Comparison of ENCODE assay signal across 23 mouse cellular contexts in the genomic region with DNA sequence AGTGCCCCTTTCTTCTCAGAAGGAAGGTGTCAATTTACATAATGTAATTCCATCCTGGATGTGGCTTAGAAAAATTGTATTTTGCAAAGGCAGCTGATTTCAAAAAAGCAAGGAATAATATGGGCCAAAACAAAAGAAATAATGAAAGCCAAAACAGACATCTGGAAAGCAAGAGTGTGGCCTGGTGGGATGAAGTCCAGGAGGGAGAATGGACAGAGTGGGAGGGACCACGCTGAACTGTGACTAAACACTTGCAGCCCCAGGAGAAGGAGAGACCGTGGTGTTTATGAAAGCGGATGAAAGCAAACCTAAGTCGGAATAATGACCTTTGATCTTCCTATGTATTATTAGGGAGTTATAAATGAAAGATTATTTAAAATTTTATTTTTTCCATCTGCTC. TPM values are rescaled to one million over a fixed set of nuclear protein-coding genes. Genes with fewer than 3 reads are reported as not detected.
DNase-seq lines count a peak whose midpoint lies in the region; ATAC-seq and TF ChIP-seq lines count a peak whose summit lies in the region.
"Had no signal": no experiment of that assay in that cellular context is flagged by ENCODE, and none has a peak within 500 bp of the region (broad histone marks: within the 10 kb centered on the region; RNA-seq: fewer than 3 reads in every experiment).

No protein-coding gene starts in this region.

- H3K27ac ChIP-seq in embryonic facial prominence, embryonic 15.5 days (replicated peaks), result 0 out of 2 replicates have a peak overlapping the region, but pooled peaks have one; percentile 55
- no peak overlapping the region for H3K27ac ChIP-seq in kidney, adult 2 months (ENCODE audit: insufficient read depth, low read depth, low read length)
- H3K27ac ChIP-seq: forebrain, embryonic 15.5 days; heart, embryonic 13.5 days; hindbrain, embryonic 15.5 days had no signal

- no peaks in the 10 kb centered on the region for H3K36me3 ChIP-seq in embryonic facial prominence, embryonic 15.5 days
- no peaks in the 10 kb centered on the region for H3K36me3 ChIP-seq in kidney, adult 2 months (ENCODE audit: control insufficient read depth, insufficient read depth, low read length)
- H3K36me3 ChIP-seq: forebrain, embryonic 15.5 days; G1E; heart, embryonic 13.5 days; hindbrain, embryonic 15.5 days had no signal

- H3K9ac ChIP-seq in embryonic facial prominence, embryonic 15.5 days, result no peak overlapping the region
- H3K9ac ChIP-seq: forebrain, embryonic 15.5 days; heart, embryonic 13.5 days; hindbrain, embryonic 15.5 days had no signal

- no peak overlapping the region for H3K4me3 ChIP-seq in embryonic facial prominence, embryonic 15.5 days (replicated peaks)
- H3K4me3 ChIP-seq in kidney, adult 2 months (ENCODE audit: insufficient read depth, low read depth, low read length), result no peak overlapping the region
- H3K4me3 ChIP-seq: forebrain, embryonic 15.5 days; heart, embryonic 13.5 days; hindbrain, embryonic 15.5 days had no signal

- TF ChIP-seq POLR2A in kidney, adult 2 months (IDR thresholded peaks at IDR 0.05; ENCODE audit: low read depth, low read length), result no peak

- H3K4me2 ChIP-seq in embryonic facial prominence, embryonic 15.5 days (replicated peaks), result no peak overlapping the region
- H3K4me2 ChIP-seq: forebrain, embryonic 15.5 days; heart, embryonic 13.5 days; hindbrain, embryonic 15.5 days had no signal

- DNase-seq in heart, adult 8-10 months (ENCODE audit: low spot score), result peak; percentile 22
- DNase-seq in heart, postnatal 36 days, result no peak
- peak; percentile 76 for DNase-seq in adipocyte (ENCODE audit: low spot score)
- DNase-seq in gastrocnemius, postnatal 10 days, result peak; percentile 18
- DNase-seq in frontal cortex, postnatal 10 days (ENCODE audit: low spot score in 2 of 2), result no peak
- DNase-seq in kidney, adult 2 months, result no peak
- no peak for DNase-seq in thymus, adult 18-20 months
- DNase-seq: adrenal gland, postnatal 10 days; B cell, adult 2 months; cerebellum, adult 11-12 months; cerebellum, adult 9-10 months; embryo, embryonic 11 days; heart, adult 11 months; kidney, adult 8-10 months had no signal

- H3K4me1 ChIP-seq in embryonic facial prominence, embryonic 15.5 days, result no peaks in the 10 kb centered on the region; the same call in 1 of the 2 replicates
- H3K4me1 ChIP-seq in kidney, adult 2 months (ENCODE audit: control insufficient read depth, insufficient read depth, low read length), result no peaks in the 10 kb centered on the region

- no peaks in the 10 kb centered on the region for H3K9me3 ChIP-seq in embryonic facial prominence, embryonic 15.5 days (replicated peaks)
- H3K9me3 ChIP-seq: forebrain, embryonic 15.5 days; G1E; heart, embryonic 13.5 days; hindbrain, embryonic 15.5 days had no signal

- intact Hi-C loops in heart, postnatal 36 days (cut with DNase I), result no loop called here

- 46% methylated on average over 4 of the region's 4 CpGs for WGBS in embryonic facial prominence, embryonic 15.5 days
- 90% methylated on average over 4 of the region's 4 CpGs for WGBS in kidney, adult 2 months

- no peak for ATAC-seq in embryonic facial prominence, embryonic 15.5 days (ENCODE audit: insufficient number of reproducible peaks, low FRiP score, low TSS enrichment, low read depth)
- ATAC-seq: CD4-positive, CD25-positive, alpha-beta regulatory T cell, adult 4 months; forebrain, embryonic 15.5 days; intestine, embryonic 16.5 days had no signal

- H3K27me3 ChIP-seq in embryonic facial prominence, embryonic 15.5 days, result no peaks in the 10 kb centered on the region
- no peaks in the 10 kb centered on the region for H3K27me3 ChIP-seq in kidney, adult 2 months (replicated peaks; ENCODE audit: control insufficient read depth, insufficient read depth, low read length)
- H3K27me3 ChIP-seq: forebrain, embryonic 15.5 days; heart, embryonic 13.5 days; hindbrain, embryonic 15.5 days had no signal

- no peak for TF ChIP-seq CTCF in kidney, adult 2 months (conservative IDR thresholded peaks at IDR 0.05; ENCODE audit: insufficient read depth, insufficient read length, low read depth, low read length)

RNA-seq across cellular contexts. Expression of a gene that starts 19.9 kb away (rescaled TPM):
- 1 to 10 TPM; 5.4 to 8.6 (median 6.0) TPM for total RNA-seq in heart, adult 8-10 months (2022)
- 10 to 100 TPM in 1 of 2 experiments, 1 to 10 TPM in 1; 9.2 to 10.1 TPM for total RNA-seq in heart, postnatal 36 days (2021)
- polyA plus RNA-seq in embryonic facial prominence, embryonic 15.5 days (2015; fragmentation: Nextera tagmentation; extraction: Ambion mirVana), result 12.8 and 14.1 TPM in 2 replicates
- 1 to 10 TPM; 6.4 to 7.1 TPM for total RNA-seq in gastrocnemius, postnatal 10 days (2021)
- 3.4 and 4.4 TPM in 2 replicates for polyA plus RNA-seq in kidney, adult 2 months (2012; rRNA removed)

RNA-seq across cellular contexts. Expression of a gene that starts 45.6 kb away (rescaled TPM):
- 10 to 100 TPM; 52.1 to 62.3 (median 56.1) TPM for total RNA-seq in heart, adult 8-10 months (2022)
- 10 to 100 TPM; 59.9 to 63.2 TPM for total RNA-seq in heart, postnatal 36 days (2021)
- polyA plus RNA-seq in embryonic facial prominence, embryonic 15.5 days (2015; fragmentation: Nextera tagmentation; extraction: Ambion mirVana), result 83.1 and 86.0 TPM in 2 replicates
- 10 to 100 TPM; 65.8 to 77.3 TPM for total RNA-seq in gastrocnemius, postnatal 10 days (2021)
- polyA plus RNA-seq in kidney, adult 2 months (2012; rRNA removed), result 3.1 and 7.2 TPM in 2 replicates

RNA-seq across cellular contexts. Expression of a gene that starts 52.7 kb away (rescaled TPM):
- not detected for total RNA-seq in heart, adult 8-10 months (2022)
- total RNA-seq in heart, postnatal 36 days (2021), result under 1 TPM in 1 of 2 experiments, not detected in 1; 0.16 TPM
- polyA plus RNA-seq in embryonic facial prominence, embryonic 15.5 days (2015; fragmentation: Nextera tagmentation; extraction: Ambion mirVana), result not detected in 2 replicates
- total RNA-seq in gastrocnemius, postnatal 10 days (2021), result not detected
- not detected in 2 replicates for polyA plus RNA-seq in kidney, adult 2 months (2012; rRNA removed)
- polyA plus RNA-seq: CD4-positive, CD25-positive, alpha-beta regulatory T cell, adult 4 months; forebrain, embryonic 11.5 days; G1E; hindbrain, embryonic 11.5 days; intestine, embryonic 16.5 days had no signal

Comparison
In these comparisons a context has a peak if more than half of its experiments do, and no peak if none do; other contexts are left out.
1. DNase-seq: peak in heart, adult 8-10 months (single experiment), adipocyte (single experiment) and gastrocnemius, postnatal 10 days (single experiment); none in heart, postnatal 36 days (0 of 2), frontal cortex, postnatal 10 days (0 of 2), kidney, adult 2 months (single experiment) and thymus, adult 18-20 months (0 of 2).